Mouse (Mus musculus): ENCODE results near the gene Gk5. TPM values are rescaled to one million over a fixed set of nuclear protein-coding genes. Genes with fewer than 3 reads are reported as not detected.

The Gk5 gene
- polyA plus RNA-seq, 1 experiment from 2014 or later = 2.9 TPM

- no peak overlapping the region for H3K4me2 ChIP-seq (replicated peaks; ENCODE audit: low read depth)
- no peak for TF ChIP-seq CTCF (IDR thresholded peaks at IDR 0.05; ENCODE audit: low read depth)
- H3K36me3 ChIP-seq (ENCODE audit: control insufficient read depth, insufficient read depth) = no peaks in the 10 kb centered on the region
- H3K9me3 ChIP-seq (ENCODE audit: control insufficient read depth) = no peaks in the 10 kb centered on the region
- peaks cover 4% of the 10 kb centered on the region; the same call in 1 of the 2 replicates for H3K4me1 ChIP-seq (replicated peaks; ENCODE audit: control insufficient read depth, insufficient read depth, low read length)
- H3K27ac ChIP-seq (ENCODE audit: low read depth, low read length) = no peak overlapping the region
- H3K4me3 ChIP-seq (ENCODE audit: low read depth, low read length) = no peak overlapping the region
- ATAC-seq = no peak
- no peaks in the 10 kb centered on the region for H3K27me3 ChIP-seq (replicated peaks; ENCODE audit: control insufficient read depth, insufficient read depth, low read length)
- WGBS = 59% methylated on average over 5 of the region's 5 CpGs
- no peak overlapping the region for H3K9ac ChIP-seq (ENCODE audit: low read depth, low read length)
Observed at GRCm38 (mm10) chr9:96139876-96140275, 20.7 kb downstream of the Gk5 start.

- Histone ChIP-seq H3K36me3 (ENCODE audit: control insufficient read depth, insufficient read depth) (peaks cover 3% of the 10 kb centered on the region; the same call in 1 of the 2 replicates), H3K9ac (ENCODE audit: low read depth, low read length) (no peak overlapping the region), H3K4me1 (replicated peaks; ENCODE audit: control insufficient read depth, insufficient read depth, low read length) (no peaks in the 10 kb centered on the region), H3K9me3 (ENCODE audit: control insufficient read depth) (no peaks in the 10 kb centered on the region), H3K4me2 (replicated peaks; ENCODE audit: low read depth) (no peak overlapping the region), H3K4me3 (ENCODE audit: low read depth, low read length) (no peak overlapping the region), H3K27ac (ENCODE audit: low read depth, low read length) (no peak overlapping the region), H3K27me3 (replicated peaks; ENCODE audit: control insufficient read depth, insufficient read depth, low read length) (no peaks in the 10 kb centered on the region)
- 74% methylated on average over 7 of the region's 7 CpGs for WGBS
- ATAC-seq = no peak
- no peak for TF ChIP-seq CTCF (IDR thresholded peaks at IDR 0.05; ENCODE audit: low read depth)
Observed at GRCm38 (mm10) chr9:96140931-96141330, 21.8 kb downstream of the Gk5 start.

DNA sequence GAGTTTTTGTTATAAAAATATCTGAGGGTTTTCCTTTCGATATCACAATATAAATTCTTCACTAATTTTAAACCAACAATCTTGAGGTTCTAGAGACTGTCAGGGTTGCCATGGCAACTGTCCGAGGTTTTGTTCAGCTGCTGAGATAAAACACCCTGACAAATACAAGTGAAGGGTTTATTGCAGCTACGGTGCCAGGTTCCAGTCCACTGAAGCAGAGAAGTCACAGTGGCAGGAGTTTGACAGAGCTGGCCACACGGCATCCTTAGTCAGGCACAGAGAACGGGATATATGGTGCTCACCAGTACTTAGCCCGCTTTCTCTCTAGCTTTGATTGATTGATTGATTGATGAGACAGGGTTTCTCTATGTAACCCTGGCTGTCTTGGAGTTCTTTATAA is 23.3 kb downstream of the Gk5 start:
- Histone ChIP-seq H3K4me3 (ENCODE audit: low read depth, low read length) (no peak overlapping the region), H3K9ac (ENCODE audit: low read depth, low read length) (no peak overlapping the region), H3K4me1 (replicated peaks; ENCODE audit: control insufficient read depth, insufficient read depth, low read length) (no peaks in the 10 kb centered on the region), H3K27ac (ENCODE audit: low read depth, low read length) (no peak overlapping the region), H3K27me3 (replicated peaks; ENCODE audit: control insufficient read depth, insufficient read depth, low read length) (no peaks in the 10 kb centered on the region), H3K4me2 (replicated peaks; ENCODE audit: low read depth) (no peak overlapping the region), H3K9me3 (ENCODE audit: control insufficient read depth) (no peaks in the 10 kb centered on the region), H3K36me3 (ENCODE audit: control insufficient read depth, insufficient read depth) (peaks cover 15% of the 10 kb centered on the region; the same call in 1 of the 2 replicates)
- ATAC-seq = no peak
- TF ChIP-seq CTCF (IDR thresholded peaks at IDR 0.05; ENCODE audit: low read depth) = no peak
- 71% methylated on average over 6 of the region's 6 CpGs for WGBS

DNA sequence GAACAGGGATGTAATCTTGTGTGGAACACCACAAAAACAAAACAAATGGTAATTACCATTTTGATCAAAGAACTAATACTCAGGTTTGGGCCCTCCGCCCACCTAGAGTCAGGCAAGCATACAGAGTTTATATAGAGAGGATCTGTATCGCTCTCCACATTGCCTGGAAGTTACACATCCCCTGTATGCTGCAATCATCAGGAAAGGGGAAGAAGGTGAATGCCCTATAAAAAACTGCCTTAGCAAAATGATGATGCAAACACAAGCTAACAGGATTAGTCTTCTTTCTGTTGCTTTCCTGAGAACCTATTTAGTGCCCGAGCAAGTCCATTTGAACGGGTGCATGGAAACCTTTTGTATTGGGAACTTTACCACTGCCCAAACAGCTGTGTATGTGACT is 24.5 kb downstream of the Gk5 start:
- no peaks in the 10 kb centered on the region for H3K9me3 ChIP-seq (ENCODE audit: control insufficient read depth)
- WGBS = 96% methylated on average over 4 of the region's 4 CpGs
- H3K4me1 ChIP-seq (replicated peaks; ENCODE audit: control insufficient read depth, insufficient read depth, low read length) = no peaks in the 10 kb centered on the region
- H3K27ac ChIP-seq (ENCODE audit: low read depth, low read length) = no peak overlapping the region
- ATAC-seq = no peak
- no peak overlapping the region for H3K4me3 ChIP-seq (ENCODE audit: low read depth, low read length)
- no peak overlapping the region for H3K9ac ChIP-seq (ENCODE audit: low read depth, low read length)
- H3K4me2 ChIP-seq (replicated peaks; ENCODE audit: low read depth) = no peak overlapping the region
- peaks cover 18% of the 10 kb centered on the region; the same call in 1 of the 2 replicates for H3K36me3 ChIP-seq (ENCODE audit: control insufficient read depth, insufficient read depth)
- no peaks in the 10 kb centered on the region for H3K27me3 ChIP-seq (replicated peaks; ENCODE audit: control insufficient read depth, insufficient read depth, low read length)
- TF ChIP-seq CTCF (IDR thresholded peaks at IDR 0.05; ENCODE audit: low read depth) = no peak

DNA sequence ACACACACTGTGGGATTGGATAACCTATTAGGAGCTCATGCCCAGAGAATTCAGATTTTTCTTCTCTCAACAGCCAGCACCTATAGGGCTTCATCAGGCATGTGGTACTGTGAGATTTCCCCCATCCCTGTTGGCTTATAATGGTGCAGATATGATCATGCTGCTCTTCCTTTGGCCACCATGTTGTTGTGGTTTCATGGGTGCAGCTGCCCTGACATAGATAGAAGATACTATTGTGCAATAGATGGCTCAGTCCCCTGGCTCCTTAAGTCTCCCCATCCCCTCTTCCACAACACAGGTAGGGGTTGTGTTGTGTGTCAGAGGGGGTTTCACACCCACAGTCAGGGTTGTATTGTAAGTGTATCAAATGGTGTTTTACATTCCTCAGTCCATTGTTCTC is 25.7 kb downstream of the Gk5 start:
- no peak overlapping the region for H3K9ac ChIP-seq (ENCODE audit: low read depth, low read length)
- no peaks in the 10 kb centered on the region for H3K4me1 ChIP-seq (replicated peaks; ENCODE audit: control insufficient read depth, insufficient read depth, low read length)
- H3K36me3 ChIP-seq (ENCODE audit: control insufficient read depth, insufficient read depth) = peaks cover 18% of the 10 kb centered on the region; the same call in 1 of the 2 replicates
- no peak for ATAC-seq
- H3K4me2 ChIP-seq (replicated peaks; ENCODE audit: low read depth) = no peak overlapping the region
- H3K27ac ChIP-seq (ENCODE audit: low read depth, low read length) = no peak overlapping the region
- TF ChIP-seq CTCF (IDR thresholded peaks at IDR 0.05; ENCODE audit: low read depth) = no peak
- H3K9me3 ChIP-seq (ENCODE audit: control insufficient read depth) = no peaks in the 10 kb centered on the region
- no peaks in the 10 kb centered on the region for H3K27me3 ChIP-seq (replicated peaks; ENCODE audit: control insufficient read depth, insufficient read depth, low read length)
- no peak overlapping the region for H3K4me3 ChIP-seq (ENCODE audit: low read depth, low read length)

DNA sequence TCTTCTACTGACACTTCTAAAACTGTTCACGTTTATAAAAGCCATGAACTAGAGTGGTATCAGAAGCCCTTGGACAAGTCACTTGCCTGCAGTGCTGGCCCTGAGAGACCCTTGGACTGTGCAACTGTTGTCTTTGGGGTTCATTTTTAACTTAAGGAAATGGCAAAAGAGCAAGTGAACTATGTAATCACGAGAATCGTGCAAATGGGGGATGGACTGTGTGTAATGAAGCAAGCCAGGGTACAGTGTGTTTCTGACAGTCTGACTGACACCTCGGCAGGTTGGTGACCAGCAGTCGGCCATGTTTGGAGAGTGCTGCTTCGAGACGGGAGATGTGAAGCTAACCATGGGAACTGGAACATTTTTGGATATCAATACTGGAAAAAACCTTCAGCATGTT is 33.6 kb downstream of the Gk5 start:
- peaks cover 6% of the 10 kb centered on the region for H3K36me3 ChIP-seq (ENCODE audit: control insufficient read depth, insufficient read depth)
- no peak overlapping the region for H3K4me2 ChIP-seq (replicated peaks; ENCODE audit: low read depth)
- H3K9me3 ChIP-seq (ENCODE audit: control insufficient read depth) = no peaks in the 10 kb centered on the region
- H3K4me1 ChIP-seq (replicated peaks; ENCODE audit: control insufficient read depth, insufficient read depth, low read length) = no peaks in the 10 kb centered on the region
- H3K4me3 ChIP-seq (ENCODE audit: low read depth, low read length) = no peak overlapping the region
- no peak overlapping the region for H3K9ac ChIP-seq (ENCODE audit: low read depth, low read length)
- TF ChIP-seq CTCF (IDR thresholded peaks at IDR 0.05; ENCODE audit: low read depth) = no peak
- no peak for ATAC-seq
- no peaks in the 10 kb centered on the region for H3K27me3 ChIP-seq (replicated peaks; ENCODE audit: control insufficient read depth, insufficient read depth, low read length)
- H3K27ac ChIP-seq (ENCODE audit: low read depth, low read length) = no peak overlapping the region
- 89% methylated on average over 7 of the region's 7 CpGs for WGBS

DNA sequence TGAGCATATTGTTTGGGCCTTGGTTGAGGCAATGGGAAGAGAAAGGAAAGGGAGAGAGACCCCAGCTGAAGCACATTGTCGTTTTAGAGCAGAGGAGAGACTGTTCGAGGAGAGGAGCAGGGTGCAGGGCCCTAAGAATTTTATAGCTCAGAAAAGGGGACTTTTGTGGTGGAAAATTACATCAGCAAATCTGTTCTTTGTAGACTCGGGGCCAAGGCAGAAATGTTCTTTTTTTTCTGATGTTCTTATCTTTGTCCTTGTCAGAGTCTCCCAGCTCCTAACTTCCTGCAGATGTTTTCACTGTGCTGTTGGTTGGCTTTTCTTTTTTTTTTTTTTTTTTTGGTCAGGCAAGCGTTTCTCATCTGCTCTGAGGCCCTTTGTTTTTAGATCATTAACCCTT is 39.3 kb downstream of the Gk5 start:
- no peak overlapping the region for H3K27ac ChIP-seq (ENCODE audit: low read depth, low read length)
- H3K4me3 ChIP-seq (ENCODE audit: low read depth, low read length) = no peak overlapping the region
- no peak for TF ChIP-seq CTCF (IDR thresholded peaks at IDR 0.05; ENCODE audit: low read depth)
- H3K36me3 ChIP-seq (ENCODE audit: control insufficient read depth, insufficient read depth) = peaks cover 3% of the 10 kb centered on the region; the same call in 1 of the 2 replicates
- WGBS = 37% methylated on average over 4 of the region's 4 CpGs
- no peak for ATAC-seq
- H3K4me2 ChIP-seq (replicated peaks; ENCODE audit: low read depth) = no peak overlapping the region
- H3K4me1 ChIP-seq (replicated peaks; ENCODE audit: control insufficient read depth, insufficient read depth, low read length) = no peaks in the 10 kb centered on the region
- no peaks in the 10 kb centered on the region for H3K27me3 ChIP-seq (replicated peaks; ENCODE audit: control insufficient read depth, insufficient read depth, low read length)
- no peak overlapping the region for H3K9ac ChIP-seq (ENCODE audit: low read depth, low read length)
- H3K9me3 ChIP-seq (ENCODE audit: control insufficient read depth) = no peaks in the 10 kb centered on the region
